Mouse (Mus musculus): ENCODE data around the gene Tbpl1. TPM values are rescaled to one million over a fixed set of nuclear protein-coding genes. Genes with fewer than 3 reads are reported as not detected.
A peak's percentile ranks its signal among the peaks of the same experiment; 100 is the strongest.

The Tbpl1 gene
- polyA plus RNA-seq, 1 experiment from 2014 or later, result 107 TPM

- H3K4me3 ChIP-seq, result no peak overlapping the region
- H3K27me3 ChIP-seq, result no peaks in the 10 kb centered on the region
- ATAC-seq (replicated peaks), result peak; percentile 93
- 9% methylated on average over 23 of the region's 23 CpGs for WGBS
- H3K4me1 ChIP-seq, result peaks cover 11% of the 10 kb centered on the region
- no peak overlapping the region for H3K9ac ChIP-seq (replicated peaks)
- H3K4me2 ChIP-seq (replicated peaks), result peak overlapping the region; percentile 24
- H3K27ac ChIP-seq (replicated peaks), result no peak overlapping the region
- H3K36me3 ChIP-seq, result no peaks in the 10 kb centered on the region
- H3K9me3 ChIP-seq, result no peaks in the 10 kb centered on the region
Observed at GRCm38 (mm10) chr10:22658534-22659385, 73.0 kb downstream of the Tbpl1 start.

Small RNA genes lying within 50 kb of the gene (microRNA-seq; reads per million reads assigned to microRNA genes)
- gene Mir7663, result 1.5 reads per million

Other genes starting within 250 kb of the Tbpl1 start
- 2.8 and 4.0 TPM in 2 replicates for gene Slc2a12, start 86.9 kb downstream of the Tbpl1 start, polyA plus RNA-seq (2015; fragmentation: Nextera tagmentation; extraction: Ambion mirVana)
- 0.29 and 0.45 TPM in 2 replicates for gene Tcf21, start 88.2 kb upstream of the Tbpl1 start, polyA plus RNA-seq (2015; fragmentation: Nextera tagmentation; extraction: Ambion mirVana)